Mouse (Mus musculus) embryonic facial prominence, embryonic 14.5 days (tissue): ENCODE measurements around the gene AC170998.1. TPM values are rescaled to one million over a fixed set of nuclear protein-coding genes. Genes with fewer than 3 reads are reported as not detected.

Source experiments
- ATAC-seq: fragments of 200-750 bp; cut with Nextera tagmentation; 2 replicates; pipeline ENCODE4 v1.8.0; 2017; ENCODE audit warnings: low read depth, moderate number of reproducible peaks, moderate TSS enrichment
- DNase-seq: peaks from one replicate; pipeline ENCODE4 v3.0.0-alpha.2; 2015; ENCODE audit warnings: low spot score
- H3K27ac ChIP-seq: fragments of 300-500 bp; sonication (generic); replicated peaks from 2 replicates; pipeline ENCODE4 v1.5.1; 2014; ENCODE audit warnings: low read depth, mild to moderate bottlenecking, low read length, moderate library complexity
- H3K27me3 ChIP-seq: fragments of 300-500 bp; sonication (generic); replicated peaks from 2 replicates; pipeline ENCODE4 v1.6.1; 2014; ENCODE audit warnings: low read length; ENCODE audit not compliant: control insufficient read depth, insufficient read depth
- H3K36me3 ChIP-seq: fragments of 300-500 bp; sonication (generic); 2 replicates; pipeline ENCODE4 v1.6.1; 2014; ENCODE audit warnings: low read length, mixed read lengths; ENCODE audit not compliant: control insufficient read depth, insufficient read depth
- H3K4me1 ChIP-seq: fragments of 300-500 bp; sonication (generic); 2 replicates; pipeline ENCODE4 v1.6.1; 2014; ENCODE audit warnings: antibody characterized with exemption, low read length; ENCODE audit not compliant: control insufficient read depth, insufficient read depth
- H3K4me2 ChIP-seq: fragments of 300-500 bp; sonication (generic); 2 replicates; pipeline ENCODE4 v1.6.1; 2014; ENCODE audit warnings: low read depth, mild to moderate bottlenecking, low read length, moderate library complexity, mixed read lengths
- H3K4me3 ChIP-seq: fragments of 300-500 bp; sonication (generic); 2 replicates; pipeline ENCODE4 v1.5.1; 2014; ENCODE audit warnings: low read depth, mild to moderate bottlenecking, low read length
- H3K9ac ChIP-seq: fragments of 300-500 bp; sonication (generic); 2 replicates; pipeline ENCODE4 v1.6.1; 2014; ENCODE audit warnings: low read depth, mild to moderate bottlenecking, low read length, moderate library complexity, mixed read lengths
- H3K9me3 ChIP-seq: fragments of 300-500 bp; sonication (generic); 2 replicates; pipeline ENCODE4 v1.6.1; 2016; ENCODE audit warnings: low read length; ENCODE audit not compliant: control insufficient read depth
- WGBS: fragments of 180-500 bp; shearing (Covaris S2); extraction: QIAGEN DNeasy Blood & Tissue Kit; methylation state at CpG from one replicate; pipeline ENCODE4 v1.1.7; 2014; 5-methylcytosine and 5-hydroxymethylcytosine counted together
- polyA plus RNA-seq: library from polyadenylated mRNA; unstranded; fragments of >200 nt; fragmentation: Nextera tagmentation; extraction: Ambion mirVana; gene quantifications from 2 replicates; pipeline ENCODE4 v1.2.1, GENCODE M21; 2014

AC170998.1 gene
- polyA plus RNA-seq, 1 experiment from 2014 or later: 1.5 TPM

GRCm38 (mm10) chr17:28691687-28692340 lies 34.1 kb upstream of the AC170998.1 start:
- WGBS: 0% methylated on average over 19 of the region's 53 CpGs
- no peaks in the 10 kb centered on the region for H3K9me3 ChIP-seq
- peak overlapping the region; percentile 75 for H3K4me2 ChIP-seq
- H3K9ac ChIP-seq: peak overlapping the region; percentile 93
- DNase-seq (peak; percentile 50), ATAC-seq (peak; percentile 24)
- peaks cover 19% of the 10 kb centered on the region for H3K4me1 ChIP-seq
- H3K36me3 ChIP-seq: no peaks in the 10 kb centered on the region
- H3K4me3 ChIP-seq: peak overlapping the region; percentile 99
- H3K27ac ChIP-seq: peak overlapping the region; percentile 94
- peaks cover 10% of the 10 kb centered on the region; the same call in 1 of the 2 replicates for H3K27me3 ChIP-seq

GRCm38 (mm10) chr17:28692341-28692710 lies 33.6 kb upstream of the AC170998.1 start:
- Histone ChIP-seq H3K27ac (peak overlapping the region; percentile 94), H3K4me3 (peak overlapping the region; percentile 99), H3K9me3 (no peaks in the 10 kb centered on the region), H3K27me3 (peaks cover 10% of the 10 kb centered on the region; the same call in 1 of the 2 replicates), H3K36me3 (no peaks in the 10 kb centered on the region), H3K4me1 (peaks cover 24% of the 10 kb centered on the region), H3K9ac (peak overlapping the region; percentile 93), H3K4me2 (peak overlapping the region; percentile 75)
- no peak for ATAC-seq
- DNase-seq: peak; percentile 60
- WGBS: under 1% methylated on average over 18 of the region's 18 CpGs

- DNase-seq (no peak), ATAC-seq (no peak)
- Histone ChIP-seq H3K36me3 (no peaks in the 10 kb centered on the region), H3K27ac (0 out of 2 replicates have a peak overlapping the region, but pooled peaks have one; percentile 94), H3K4me3 (peak overlapping the region; percentile 99), H3K27me3 (peaks cover 10% of the 10 kb centered on the region; the same call in 1 of the 2 replicates), H3K9ac (peak overlapping the region; percentile 93), H3K4me2 (peak overlapping the region; percentile 75), H3K4me1 (peaks cover 31% of the 10 kb centered on the region), H3K9me3 (no peaks in the 10 kb centered on the region)
- 22% methylated on average over 3 of the region's 3 CpGs for WGBS
These were observed 32.8 kb upstream of the AC170998.1 start for GRCm38 (mm10) chr17:28693086-28693485.

GRCm38 (mm10) chr17:28694078-28694477 lies 31.8 kb upstream of the AC170998.1 start:
- no peak overlapping the region for H3K9ac ChIP-seq
- no peak overlapping the region for H3K27ac ChIP-seq
- peak overlapping the region; percentile 75; the same call in 1 of the 2 replicates for H3K4me2 ChIP-seq
- peaks cover 8% of the 10 kb centered on the region; the same call in 1 of the 2 replicates for H3K27me3 ChIP-seq
- no peaks in the 10 kb centered on the region for H3K9me3 ChIP-seq
- no peak for ATAC-seq
- peaks cover 41% of the 10 kb centered on the region for H3K4me1 ChIP-seq
- no peaks in the 10 kb centered on the region for H3K36me3 ChIP-seq
- H3K4me3 ChIP-seq: no peak overlapping the region
- DNase-seq: no peak
- 54% methylated on average over 2 of the region's 2 CpGs for WGBS

- 0 out of 2 replicates have a peak, but pooled peaks cover under 1% of the 10 kb centered on the region for H3K27me3 ChIP-seq
- H3K4me3 ChIP-seq: no peak overlapping the region
- H3K9me3 ChIP-seq: no peaks in the 10 kb centered on the region
- ATAC-seq (no peak), DNase-seq (no peak)
- H3K4me2 ChIP-seq: no peak overlapping the region
- 72% methylated on average over 4 of the region's 4 CpGs for WGBS
- no peaks in the 10 kb centered on the region for H3K36me3 ChIP-seq
- H3K9ac ChIP-seq: no peak overlapping the region
- no peak overlapping the region for H3K27ac ChIP-seq
- peaks cover 38% of the 10 kb centered on the region for H3K4me1 ChIP-seq
These were observed 31.1 kb upstream of the AC170998.1 start for GRCm38 (mm10) chr17:28694832-28695231.

GRCm38 (mm10) chr17:28696641-28697040 lies 29.2 kb upstream of the AC170998.1 start:
- no peak overlapping the region for H3K4me2 ChIP-seq
- no peak for DNase-seq
- H3K4me1 ChIP-seq: peaks cover 38% of the 10 kb centered on the region
- no peak overlapping the region for H3K4me3 ChIP-seq
- no peaks in the 10 kb centered on the region for H3K36me3 ChIP-seq
- H3K27ac ChIP-seq: no peak overlapping the region; the same call in 1 of the 2 replicates
- H3K9ac ChIP-seq: no peak overlapping the region
- no peaks in the 10 kb centered on the region for H3K9me3 ChIP-seq
- no peak for ATAC-seq
- WGBS: 41% methylated on average over 2 of the region's 2 CpGs
- no peaks in the 10 kb centered on the region for H3K27me3 ChIP-seq

GRCm38 (mm10) chr17:28697290-28698195 lies 28.3 kb upstream of the AC170998.1 start:
- no peak overlapping the region for H3K9ac ChIP-seq
- peak; percentile 68 for ATAC-seq
- H3K27me3 ChIP-seq: no peaks in the 10 kb centered on the region
- 60% methylated on average over 13 of the region's 13 CpGs for WGBS
- H3K4me3 ChIP-seq: no peak overlapping the region
- no peaks in the 10 kb centered on the region for H3K9me3 ChIP-seq
- H3K36me3 ChIP-seq: no peaks in the 10 kb centered on the region
- DNase-seq: peak; percentile 69
- no peak overlapping the region for H3K4me2 ChIP-seq
- H3K4me1 ChIP-seq: peaks cover 38% of the 10 kb centered on the region
- peak overlapping the region; percentile 65; the same call in 1 of the 2 replicates for H3K27ac ChIP-seq

- Histone ChIP-seq H3K36me3 (no peaks in the 10 kb centered on the region), H3K9me3 (no peaks in the 10 kb centered on the region), H3K9ac (no peak overlapping the region), H3K4me3 (no peak overlapping the region), H3K4me1 (peaks cover 34% of the 10 kb centered on the region), H3K27ac (no peak overlapping the region), H3K4me2 (no peak overlapping the region), H3K27me3 (no peaks in the 10 kb centered on the region)
- DNase-seq (no peak), ATAC-seq (no peak)
- WGBS: 31% methylated on average over 4 of the region's 4 CpGs
These were observed 27.6 kb upstream of the AC170998.1 start for GRCm38 (mm10) chr17:28698245-28698644.
